Comparison of ENCODE assay signal across 20 mouse cellular contexts in genomic region chr5:132579774-132580173, GRCm38 (mm10). TPM values are rescaled to one million over a fixed set of nuclear protein-coding genes. Genes with fewer than 3 reads are reported as not detected.
A peak's percentile ranks its signal among the peaks of the same experiment; 100 is the strongest.
DNase-seq lines count a peak whose midpoint lies in the region; ATAC-seq and TF ChIP-seq lines count a peak whose summit lies in the region.
"Had no signal": no experiment of that assay in that cellular context is flagged by ENCODE, and none has a peak within 500 bp of the region (broad histone marks: within the 10 kb centered on the region; RNA-seq: fewer than 3 reads in every experiment).

No protein-coding gene starts in this region.

- H3K27me3 ChIP-seq in forebrain, embryonic 11.5 days (ENCODE audit: control insufficient read depth, insufficient read depth, low read length) = no peaks in the 10 kb centered on the region
- H3K27me3 ChIP-seq in forebrain, embryonic 10.5 days (ENCODE audit: poor library complexity, severe bottlenecking) = no peaks in the 10 kb centered on the region
- no peaks in the 10 kb centered on the region for H3K27me3 ChIP-seq in forebrain, postnatal 0 days (ENCODE audit: insufficient read depth, low read length)
- H3K27me3 ChIP-seq: stomach, embryonic 15.5 days had no signal

- WGBS in forebrain, embryonic 11.5 days = 25% methylated on average over 7 of the region's 7 CpGs
- WGBS in forebrain, embryonic 10.5 days = 47% methylated on average over 7 of the region's 7 CpGs
- 11% methylated on average over 7 of the region's 7 CpGs for WGBS in forebrain, postnatal 0 days

- H3K4me1 ChIP-seq in forebrain, embryonic 11.5 days (replicated peaks; ENCODE audit: control insufficient read depth, insufficient read depth, low read length) = no peaks in the 10 kb centered on the region
- H3K4me1 ChIP-seq in forebrain, embryonic 10.5 days = peaks cover 8% of the 10 kb centered on the region
- H3K4me1 ChIP-seq in forebrain, postnatal 0 days (ENCODE audit: insufficient read depth) = no peaks in the 10 kb centered on the region
- H3K4me1 ChIP-seq: heart, embryonic 10.5 days; stomach, embryonic 15.5 days had no signal

- no peak overlapping the region for H3K4me3 ChIP-seq in forebrain, embryonic 11.5 days (ENCODE audit: low read depth, low read length)
- no peak overlapping the region for H3K4me3 ChIP-seq in forebrain, embryonic 10.5 days
- H3K4me3 ChIP-seq in forebrain, postnatal 0 days (ENCODE audit: low read depth, low read length) = no peak overlapping the region
- H3K4me3 ChIP-seq: heart, embryonic 10.5 days; stomach, embryonic 15.5 days had no signal

- no peak for DNase-seq in forebrain, embryonic 11.5 days (ENCODE audit: low spot score)
- no peak for DNase-seq in forebrain, embryonic 10.5 days (ENCODE audit: extremely low spot score, low spot score)
- DNase-seq in layer of hippocampus, adult 9-11 months = peak; percentile 40
- DNase-seq in layer of hippocampus, adult 9-10 months (ENCODE audit: low spot score) = no peak
- DNase-seq in Muller cell, postnatal 12 days (ENCODE audit: inconsistent ontology term) = peak; percentile 36
- peak; percentile 56 for DNase-seq in forebrain, postnatal 0 days
- DNase-seq in adrenal gland, adult (ENCODE audit: inconsistent age in 2 of 2, low spot score in 1 of 2) = no peak
- DNase-seq: adrenal gland, postnatal 25 days; cerebellum, adult 11 months; cerebellum, adult 9-11 months; heart, postnatal 4 days; kidney, postnatal 36 days; lung, postnatal 4 days; right cerebral cortex, postnatal 4 days; thymus, adult 2 months; thymus, postnatal 4 days had no signal

- no peaks in the 10 kb centered on the region for H3K9me3 ChIP-seq in forebrain, embryonic 11.5 days (ENCODE audit: control insufficient read depth, low read length)
- no peaks in the 10 kb centered on the region for H3K9me3 ChIP-seq in forebrain, embryonic 10.5 days
- H3K9me3 ChIP-seq in forebrain, postnatal 0 days (ENCODE audit: low read length) = no peaks in the 10 kb centered on the region
- H3K9me3 ChIP-seq: heart, embryonic 10.5 days; stomach, embryonic 15.5 days had no signal

- no peak overlapping the region for H3K9ac ChIP-seq in forebrain, embryonic 11.5 days (ENCODE audit: low read length)
- H3K9ac ChIP-seq in forebrain, postnatal 0 days = no peak overlapping the region
- H3K9ac ChIP-seq: stomach, embryonic 15.5 days had no signal

- no peaks in the 10 kb centered on the region for H3K36me3 ChIP-seq in forebrain, embryonic 11.5 days (ENCODE audit: control insufficient read depth, insufficient read depth, low read length)
- H3K36me3 ChIP-seq in forebrain, embryonic 10.5 days (replicated peaks) = no peaks in the 10 kb centered on the region
- no peaks in the 10 kb centered on the region for H3K36me3 ChIP-seq in forebrain, postnatal 0 days (ENCODE audit: insufficient read depth)
- H3K36me3 ChIP-seq: heart, embryonic 10.5 days; stomach, embryonic 15.5 days had no signal

- H3K4me2 ChIP-seq in forebrain, embryonic 11.5 days (ENCODE audit: low read depth, low read length, severe bottlenecking) = no peak overlapping the region
- H3K4me2 ChIP-seq in forebrain, postnatal 0 days (ENCODE audit: low read depth) = no peak overlapping the region
- H3K4me2 ChIP-seq: stomach, embryonic 15.5 days had no signal

- no peak for TF ChIP-seq CTCF in forebrain, postnatal 0 days (IDR thresholded peaks at IDR 0.05; ENCODE audit: low read depth)

- H3K27ac ChIP-seq in forebrain, embryonic 11.5 days (ENCODE audit: low read depth, low read length) = no peak overlapping the region
- no peak overlapping the region for H3K27ac ChIP-seq in forebrain, embryonic 10.5 days
- no peak overlapping the region for H3K27ac ChIP-seq in forebrain, postnatal 0 days (ENCODE audit: low read depth, low read length)
- H3K27ac ChIP-seq: heart, embryonic 10.5 days; stomach, embryonic 15.5 days had no signal

- ATAC-seq in forebrain, embryonic 11.5 days (replicated peaks; ENCODE audit: low FRiP score) = peak; percentile 36; the same call in 1 of the 2 replicates
- peak; percentile 62 for ATAC-seq in forebrain, postnatal 0 days
- ATAC-seq: intestine, postnatal 0 days had no signal

RNA-seq across cellular contexts. Expression of gene Auts2, which starts 36.6 kb away (rescaled TPM):
- polyA plus RNA-seq in forebrain, embryonic 11.5 days (2014; fragmentation: Nextera tagmentation; extraction: Ambion mirVana) = 64.2 and 71.4 TPM in 2 replicates
- polyA plus RNA-seq in forebrain, embryonic 10.5 days (2016; fragmentation: Nextera tagmentation; extraction: Ambion mirVana) = 38.8 and 42.4 TPM in 2 replicates
- total RNA-seq in forebrain, postnatal 0 days (2014; rRNA removed) = 42.2 and 66.2 TPM in 2 replicates
- polyA plus RNA-seq in forebrain, postnatal 0 days (2015; fragmentation: Nextera tagmentation; extraction: Ambion mirVana) = 23.7 and 40.9 TPM in 2 replicates
- total RNA-seq: monocyte, adult 5-6 weeks had no signal

Comparison
In these comparisons a context has a peak if more than half of its experiments do, and no peak if none do; other contexts are left out.
1. DNase-seq: peak in layer of hippocampus, adult 9-11 months (single experiment), Muller cell, postnatal 12 days (single experiment) and forebrain, postnatal 0 days (single experiment); none in forebrain, embryonic 11.5 days (single experiment), forebrain, embryonic 10.5 days (single experiment), layer of hippocampus, adult 9-10 months (single experiment) and adrenal gland, adult (0 of 2).